Mouse (Mus musculus) monocyte, adult 5-6 weeks (primary cell): Measurements from ENCODE around the gene Ankrd11. TPM values are rescaled to one million over a fixed set of nuclear protein-coding genes. Genes with fewer than 3 reads are reported as not detected.
"Not testable (repeated sequence)": the region's sequence is repeated elsewhere in the genome, so short reads cannot be mapped to it uniquely, and the experiment has no call there.

Experiments used
- ATAC-seq: fragments of 153-309, 156-312 bp; replicated peaks from 2 replicates; pipeline ENCODE4 v1.8.0; 2017; ENCODE audit warnings: mild to moderate bottlenecking; ENCODE audit not compliant: low TSS enrichment, insufficient number of reproducible peaks, severe bottlenecking, poor library complexity, low FRiP score
- total RNA-seq: library from RNA; stranded (forward); fragments of 200-1000, 200-491, 200-594 nt; gene quantifications from 3 replicates; pipeline ENCODE4 v1.2.3, GENCODE M21; 2017

Gene Ankrd11
- total RNA-seq, 1 experiment from 2014 or later, result 161 TPM

DNA sequence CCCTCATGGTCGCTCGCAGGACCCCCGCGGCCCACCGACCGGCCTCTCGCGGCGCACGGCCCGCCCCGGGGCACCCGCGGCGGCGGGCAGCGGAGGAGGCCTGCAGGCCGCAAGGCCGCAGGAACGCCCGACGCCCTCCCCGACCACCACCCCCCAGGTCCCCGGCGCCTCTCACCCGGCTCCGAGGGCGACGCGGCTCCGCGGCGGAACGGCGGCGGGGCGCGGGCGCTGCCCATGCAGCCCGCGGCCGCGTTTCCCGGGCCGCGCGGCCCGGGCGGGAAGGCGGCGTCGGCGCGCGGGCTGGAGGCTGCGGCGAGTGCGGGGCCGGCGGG is 337 bp downstream of the Ankrd11 start:
- ATAC-seq, result no peak

DNA sequence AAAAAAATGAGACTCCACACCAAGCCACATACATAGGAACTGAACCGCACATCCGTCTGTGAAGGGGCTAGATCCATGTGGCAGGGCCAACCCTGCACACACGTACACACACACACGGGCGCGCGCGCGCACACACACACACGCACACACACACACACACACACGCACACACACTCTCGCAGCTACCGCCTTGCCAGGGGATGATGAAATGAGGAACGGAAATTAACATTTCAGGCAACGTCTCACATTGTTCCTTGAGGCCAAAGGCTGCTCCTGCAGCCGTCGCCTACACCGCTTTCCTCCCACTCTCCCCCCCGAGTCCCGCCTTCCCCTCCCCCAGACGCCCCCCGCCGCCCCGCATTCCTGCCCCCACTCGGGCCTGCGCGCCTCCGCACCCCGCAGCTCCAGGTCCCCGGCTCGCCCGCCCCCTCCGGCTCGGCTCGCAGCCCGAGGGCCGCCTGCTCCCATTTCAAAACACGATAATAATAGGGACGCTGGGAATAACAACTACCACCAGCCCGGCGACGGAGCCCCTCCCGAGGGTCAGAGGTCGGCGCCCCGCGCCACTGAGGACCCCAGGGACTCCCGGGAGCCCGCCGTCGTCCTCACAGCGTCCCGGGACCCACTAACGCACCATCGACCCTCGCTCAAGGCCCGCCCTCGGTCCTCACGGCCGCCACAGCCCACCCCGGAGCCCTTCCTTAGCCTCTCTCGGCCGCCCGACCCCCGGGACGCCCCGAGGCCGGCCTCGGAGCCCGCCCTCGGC is 886 bp downstream of the Ankrd11 start:
- peak; percentile 50 for ATAC-seq

DNA sequence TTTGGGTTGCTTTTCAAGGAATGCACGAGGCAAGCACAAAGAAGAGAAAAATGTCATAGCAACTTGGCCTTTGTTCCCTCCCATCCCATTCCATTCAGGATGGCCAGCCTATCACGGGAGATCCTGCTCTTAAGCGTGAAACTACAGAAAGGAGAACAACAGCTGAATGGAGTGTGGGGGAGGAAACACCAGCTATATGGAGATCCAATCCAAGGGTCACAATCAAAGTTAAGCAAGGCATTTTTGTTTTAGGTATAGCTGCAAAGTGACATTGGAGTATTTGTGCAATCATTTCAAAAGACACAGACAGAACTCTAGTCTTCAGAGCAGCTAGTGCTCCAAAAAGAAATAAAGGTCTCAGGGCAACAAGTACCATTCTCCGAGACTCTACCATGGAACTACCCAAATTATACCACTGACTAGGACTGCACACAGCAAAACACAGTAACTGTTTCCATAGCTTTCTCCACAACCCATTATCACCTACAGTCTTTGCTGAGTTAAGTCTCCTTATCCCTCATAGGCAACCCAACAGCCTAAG is 1.9 kb downstream of the Ankrd11 start:
- ATAC-seq, result no peak

DNA sequence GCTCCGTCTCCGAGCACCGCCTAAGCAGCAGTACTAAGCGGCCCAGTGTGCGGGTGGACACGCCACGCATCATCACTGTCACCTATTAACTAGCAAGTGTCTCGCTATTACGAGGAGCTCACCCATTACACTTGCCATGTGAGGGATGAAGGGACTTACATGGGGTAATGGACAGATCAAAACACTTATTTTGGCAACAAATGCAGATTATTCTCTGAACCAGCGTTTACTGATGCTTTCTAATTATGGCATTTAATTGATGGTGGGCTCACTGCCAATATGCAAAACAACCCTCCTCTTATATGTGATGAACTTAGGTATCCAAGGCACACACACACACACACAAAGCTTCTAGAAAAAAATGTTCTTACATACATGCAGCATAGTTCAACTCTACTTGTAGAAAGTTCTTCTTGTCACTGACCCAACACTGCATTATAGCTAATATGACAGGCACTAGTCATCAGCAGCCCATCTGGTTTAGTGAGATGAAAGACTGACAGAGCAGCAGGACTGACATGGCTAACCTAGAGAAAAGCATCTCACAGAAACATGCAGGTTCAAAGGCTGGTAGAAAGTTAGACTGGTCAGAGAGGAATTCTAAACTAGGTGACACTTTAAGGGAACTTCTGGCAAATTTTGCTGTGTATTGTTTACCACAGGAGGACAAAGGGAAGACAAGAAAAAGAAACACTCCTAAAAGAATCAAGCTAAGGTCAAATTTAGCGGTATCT is 2.5 kb downstream of the Ankrd11 start:
- ATAC-seq, result no peak

DNA sequence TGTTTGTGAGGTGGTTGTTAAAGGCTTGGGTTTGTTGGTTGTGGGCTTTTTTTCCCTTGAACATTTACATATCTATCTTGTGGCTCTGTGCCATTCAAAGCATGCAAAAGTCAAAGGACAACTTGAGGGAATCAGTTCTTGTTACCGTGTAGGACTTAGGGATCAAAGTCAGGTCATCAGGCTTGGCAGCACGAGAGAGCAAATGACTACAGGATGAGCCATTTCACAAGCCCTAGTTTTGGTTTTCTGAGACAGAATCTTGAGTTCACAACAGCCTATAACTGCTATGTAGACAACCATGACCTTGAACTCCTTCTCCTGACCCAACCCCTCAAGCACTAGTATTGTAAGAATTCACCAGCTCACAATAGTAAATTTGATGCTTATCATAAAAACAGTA is 3.7 kb downstream of the Ankrd11 start:
- ATAC-seq, result no peak

DNA sequence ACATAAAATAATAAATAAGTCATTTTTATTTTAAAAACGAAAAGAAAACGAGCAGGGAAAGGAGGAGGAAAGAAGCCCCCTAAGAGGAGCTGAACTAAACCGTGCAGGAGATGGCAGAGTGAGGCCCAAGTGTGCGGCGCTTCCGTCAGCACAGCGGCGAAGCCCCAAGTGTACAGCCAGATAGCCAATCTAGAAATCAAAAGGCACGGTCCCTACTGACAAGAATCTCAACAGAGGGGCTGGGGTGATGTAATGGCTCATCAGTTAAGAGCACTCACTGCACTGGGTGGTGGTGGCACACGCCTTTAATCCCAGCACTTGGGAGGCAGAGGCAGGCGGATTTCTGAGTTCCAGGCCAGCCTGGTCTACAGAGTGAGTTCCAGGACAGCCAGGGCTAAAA is 4.6 kb downstream of the Ankrd11 start:
- no peak for ATAC-seq

DNA sequence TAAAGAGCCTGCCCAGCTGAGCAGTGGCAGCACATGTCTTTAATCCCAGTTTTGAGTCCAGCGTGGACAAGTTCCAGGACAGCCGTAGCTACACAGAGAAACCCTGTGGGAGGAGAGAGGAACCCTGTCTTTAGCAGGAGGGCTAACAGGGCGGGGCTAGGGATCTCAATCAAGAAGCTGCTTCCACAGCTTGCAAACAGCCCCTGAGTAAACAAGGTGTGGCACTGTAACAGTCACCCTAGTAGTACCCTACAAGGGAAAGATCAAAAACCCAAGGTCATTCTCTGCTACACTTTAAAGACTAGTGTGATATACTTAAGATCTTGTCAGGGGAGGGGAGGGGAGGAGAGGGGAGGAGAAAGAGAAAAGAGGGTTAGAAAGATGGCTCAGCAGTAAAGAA is 5.1 kb downstream of the Ankrd11 start:
- ATAC-seq, result no peak

DNA sequence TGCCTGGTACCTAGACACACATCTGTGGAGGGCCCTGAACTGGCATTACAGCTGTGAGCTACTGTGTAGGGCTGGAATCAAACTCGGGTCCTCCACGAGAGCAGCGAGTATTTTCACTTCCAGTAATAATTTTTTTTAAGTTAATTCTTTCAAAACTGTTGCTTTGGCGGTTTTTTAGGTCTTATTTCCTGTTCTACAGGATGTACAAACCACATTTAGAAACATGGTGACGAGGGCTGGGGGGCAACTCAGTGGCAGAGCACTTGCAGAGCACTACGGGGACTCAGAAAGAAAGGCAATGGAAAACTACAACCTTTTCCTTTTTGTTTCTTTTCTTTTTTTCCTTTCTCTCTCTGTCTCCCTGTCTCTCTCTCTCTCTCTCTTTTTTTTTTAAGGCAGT is 7.9 kb downstream of the Ankrd11 start:
- no peak for ATAC-seq

DNA sequence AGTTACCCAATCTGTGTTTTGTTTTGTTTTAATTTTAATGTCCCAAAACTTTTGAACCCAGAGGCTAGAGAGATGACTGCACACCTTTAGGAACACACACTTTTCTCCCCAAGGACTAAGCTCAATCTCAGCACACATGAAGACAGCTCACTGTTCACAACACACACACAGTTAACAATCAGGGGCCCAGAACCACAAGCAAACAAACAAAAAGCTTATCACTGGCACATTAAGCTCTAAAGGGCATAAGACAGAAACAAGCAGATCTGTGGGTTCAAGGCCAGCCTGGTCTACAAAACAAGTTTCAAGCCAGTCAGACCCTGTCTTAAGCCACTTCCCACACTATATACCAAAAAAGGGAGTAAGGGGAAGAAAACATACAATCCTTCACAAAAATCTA is 8.6 kb downstream of the Ankrd11 start:
- ATAC-seq, result no peak

DNA sequence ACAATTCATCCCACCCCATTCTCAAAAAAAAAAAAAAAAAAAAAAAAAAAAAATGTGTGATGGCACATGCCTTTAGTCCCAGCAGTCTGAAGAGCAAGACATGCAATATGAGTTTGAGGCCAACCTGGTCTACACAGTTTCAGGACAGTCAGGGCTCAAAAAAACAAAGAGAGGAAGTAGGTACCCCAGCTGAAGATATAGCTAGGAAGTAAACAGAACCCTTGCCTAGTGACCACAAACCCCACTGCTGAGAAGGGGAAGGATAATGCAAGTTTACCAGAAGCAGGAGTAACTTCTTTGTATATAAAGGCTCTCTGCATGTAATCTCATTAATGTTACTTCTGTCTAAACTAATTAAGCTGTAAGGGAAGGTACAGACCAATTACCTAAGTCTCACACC is 9.3 kb downstream of the Ankrd11 start:
- ATAC-seq, result peak; percentile 80

DNA sequence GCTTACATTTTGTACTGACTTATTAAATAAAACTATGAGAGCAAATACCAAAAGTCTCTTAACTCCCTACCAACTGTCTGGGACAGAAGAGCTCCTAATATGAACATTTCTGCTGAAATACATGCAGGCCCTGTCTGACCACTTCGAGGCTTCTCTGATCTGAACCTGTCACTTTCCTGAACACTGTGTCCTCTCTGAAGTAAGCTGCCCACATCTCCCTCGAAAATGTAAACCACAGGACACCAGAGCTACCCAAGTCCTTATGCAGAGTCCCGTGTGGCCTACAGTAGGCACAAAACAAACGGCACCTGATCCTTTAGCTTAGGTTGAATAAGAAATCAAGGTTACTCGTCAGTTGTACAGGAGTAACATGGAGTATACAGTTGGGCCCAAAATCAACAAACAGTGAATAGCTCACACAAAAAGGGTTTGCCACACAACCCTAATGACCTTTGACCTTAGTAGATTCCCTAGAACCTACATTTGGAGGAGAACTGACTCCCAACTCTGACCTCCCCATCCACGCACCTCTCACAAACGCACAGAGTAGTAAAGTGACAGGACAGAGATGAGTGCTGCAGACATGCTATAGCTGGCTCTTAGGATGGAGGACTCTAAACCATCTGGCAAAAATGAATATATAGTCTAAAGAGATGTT is 10.6 kb downstream of the Ankrd11 start:
- ATAC-seq, result no peak

DNA sequence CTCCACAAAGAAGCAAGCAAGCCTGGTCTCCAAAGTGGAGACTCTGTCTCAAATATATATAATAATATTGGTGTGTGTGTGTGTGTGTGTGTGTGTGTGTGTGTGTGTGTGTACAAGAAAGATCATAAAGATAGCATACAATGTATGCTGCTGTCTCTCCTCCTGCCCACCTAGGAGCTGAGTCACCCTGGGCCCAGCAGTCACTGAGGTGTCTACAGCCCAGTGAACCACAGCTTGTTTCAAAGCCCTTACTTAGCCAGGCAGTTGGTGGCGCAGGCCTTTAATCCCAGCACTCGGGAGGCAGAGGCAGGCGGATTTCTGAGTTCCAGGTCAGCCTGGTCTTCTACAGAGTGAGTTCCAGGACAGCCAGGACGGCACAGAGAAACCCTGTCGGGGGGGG is 12.0 kb downstream of the Ankrd11 start:
- ATAC-seq, result not testable (repeated sequence)

DNA sequence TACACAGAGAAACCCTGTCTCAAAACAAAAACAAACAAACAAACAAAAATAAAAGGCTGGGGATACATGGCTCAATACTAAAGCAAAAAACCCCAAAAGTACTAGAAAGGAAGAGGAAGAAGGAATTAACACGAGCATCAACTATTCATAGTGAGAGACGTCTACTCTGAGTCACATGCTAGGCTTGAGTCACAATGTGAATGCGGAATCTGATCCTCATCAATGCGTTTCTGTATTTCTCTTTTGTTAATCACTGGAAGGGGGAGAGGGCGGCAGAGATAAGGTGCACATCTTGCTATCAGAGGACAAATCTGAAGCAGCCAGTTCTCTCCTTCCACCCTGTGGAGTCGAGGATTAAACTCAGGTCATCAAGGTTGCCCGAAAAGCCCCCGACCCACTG is 14.3 kb downstream of the Ankrd11 start:
- ATAC-seq, result peak; percentile 57

DNA sequence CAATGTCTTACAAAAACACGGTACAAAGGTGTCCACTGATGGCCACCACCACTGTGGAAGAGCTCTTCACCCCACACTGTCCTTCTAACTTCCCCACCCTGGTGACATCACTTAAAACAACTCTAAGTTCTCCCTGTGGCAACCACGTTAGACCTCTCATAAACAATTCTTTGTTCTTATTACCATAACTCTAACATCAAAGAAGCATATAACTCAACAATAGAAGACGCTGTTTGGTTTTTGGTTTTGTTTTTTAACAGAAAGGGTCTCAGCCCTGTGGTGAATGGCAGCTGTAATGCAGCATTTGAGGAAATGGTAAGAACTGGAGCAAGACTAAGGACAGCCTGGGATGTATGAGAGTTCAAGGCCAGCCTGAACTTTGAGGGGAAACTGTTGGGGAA is 16.1 kb downstream of the Ankrd11 start:
- no peak for ATAC-seq

DNA sequence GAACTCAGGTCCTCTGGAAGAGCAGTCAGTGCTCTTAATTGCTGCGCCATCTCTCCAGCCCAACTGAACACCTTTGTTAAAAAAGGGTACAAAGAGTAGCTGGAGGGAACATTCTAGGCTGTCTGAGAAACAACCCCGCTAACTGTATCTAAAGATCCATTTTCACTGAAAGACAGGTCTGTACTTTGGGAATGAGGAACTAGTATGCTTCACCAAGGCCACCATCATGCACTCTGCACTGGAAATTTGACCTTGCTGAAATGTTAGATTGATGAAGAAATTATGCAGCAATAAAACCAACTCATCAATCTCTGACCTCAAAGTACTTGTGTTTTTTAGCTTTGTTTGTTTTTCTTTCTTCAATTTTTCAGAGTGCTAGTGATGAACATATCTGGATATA is 17.9 kb downstream of the Ankrd11 start:
- no peak for ATAC-seq

DNA sequence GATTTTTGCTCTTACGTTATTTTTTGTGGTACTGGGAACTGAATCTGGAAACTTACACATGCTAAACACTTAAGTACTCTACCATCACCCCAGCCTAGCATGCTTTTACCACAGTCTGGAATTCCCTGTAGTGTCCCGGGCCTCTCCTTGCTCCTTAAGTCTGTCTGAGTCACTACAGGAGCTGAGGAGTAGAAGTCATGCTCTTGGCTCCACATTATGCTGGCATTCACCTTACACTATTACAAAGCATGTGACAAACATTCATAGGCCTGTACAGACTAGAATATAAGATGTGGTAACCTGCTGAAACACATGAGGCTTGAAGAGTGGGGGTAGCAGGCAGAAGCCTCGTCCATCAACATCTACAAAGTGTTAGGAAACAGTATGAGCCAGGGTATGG is 19.4 kb downstream of the Ankrd11 start:
- ATAC-seq, result no peak

DNA sequence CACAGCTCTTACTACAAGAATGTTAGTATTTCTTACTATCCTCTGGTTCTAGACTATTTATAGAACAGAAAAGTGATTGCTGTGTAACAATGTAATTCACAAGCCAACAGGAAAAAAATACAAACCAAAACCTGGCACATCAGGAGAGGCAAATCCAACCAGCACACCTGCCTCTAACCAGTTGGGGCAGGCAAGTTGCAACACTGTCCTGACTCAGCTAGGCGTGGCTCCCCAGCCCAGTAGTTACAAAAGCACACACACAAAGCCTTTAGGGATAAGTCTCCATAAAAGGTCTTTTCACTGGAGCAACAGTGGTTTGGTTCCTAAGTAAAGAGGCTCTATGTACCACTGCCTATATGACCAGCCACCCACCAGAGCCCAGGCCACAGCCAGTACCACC is 20.8 kb downstream of the Ankrd11 start:
- 0 out of 2 replicates have a peak, but pooled peaks have one; percentile 27 for ATAC-seq

DNA sequence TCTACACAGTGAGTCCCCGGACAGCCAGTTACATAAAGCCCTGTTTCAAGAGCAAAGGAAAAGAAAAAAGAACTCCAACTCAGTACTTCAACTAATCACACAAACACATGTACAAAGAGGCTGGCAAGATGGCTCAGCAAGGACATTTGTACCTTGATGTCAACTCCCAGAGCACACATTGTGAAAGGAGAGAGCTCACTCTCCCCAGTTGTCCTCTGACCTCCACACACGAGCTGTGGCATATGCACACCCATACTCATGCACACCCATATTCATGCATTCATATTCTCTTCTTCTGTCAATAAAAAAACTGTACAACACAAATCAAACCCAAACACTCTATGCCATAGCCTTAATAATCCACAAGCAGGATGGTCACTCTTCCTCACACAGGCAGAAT is 21.2 kb downstream of the Ankrd11 start:
- ATAC-seq, result no peak

DNA sequence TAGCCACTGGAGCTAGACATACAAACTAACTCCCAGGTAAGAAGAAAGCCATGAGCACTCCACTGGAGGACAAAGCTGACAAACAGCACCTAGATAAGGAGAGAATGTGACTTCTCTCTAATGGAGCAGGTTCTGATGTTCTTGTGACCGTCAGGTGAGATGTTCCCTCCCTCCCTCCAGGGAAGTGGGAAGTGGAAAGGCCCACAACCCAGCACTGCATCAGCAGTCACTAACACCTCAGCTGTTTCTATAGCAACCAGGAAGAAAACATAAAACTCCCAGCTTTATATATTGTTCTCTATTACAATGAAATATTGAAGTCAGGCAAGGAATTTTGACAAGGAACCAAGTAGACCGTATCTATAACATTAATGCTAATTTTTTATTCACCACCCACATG is 22.0 kb downstream of the Ankrd11 start:
- ATAC-seq, result no peak
